Mouse (Mus musculus) CH12F3 (cell line): Measurements from ENCODE around the gene Kcnf1.

Experiments used
- in situ Hi-C: fragments of 300-500 bp; cut with MboI; formaldehyde crosslinking; loops from 2 replicates; pipeline ENCODE4 v1.14.3; 2020; ENCODE audit warnings: low sequenced_read_pairs

Gene Kcnf1

GRCm38 (mm10) chr12:17176757-17177092 is at the start of gene Kcnf1:
Gene Kcnf1, minus strand, starts transcription at chr12:17176888.
- in situ Hi-C loops: no loop called here

- in situ Hi-C loops: no loop called here
Measured at GRCm38 (mm10) chr12:17225012-17225411, 48.3 kb upstream of the Kcnf1 start.

GRCm38 (mm10) chr12:17223050-17223449 is 46.4 kb upstream of the Kcnf1 start:
- in situ Hi-C loops: no loop called here

GRCm38 (mm10) chr12:17221891-17222428 is 45.3 kb upstream of the Kcnf1 start:
- in situ Hi-C loops: no loop called here

- in situ Hi-C loops: no loop called here
Measured at GRCm38 (mm10) chr12:17220631-17221030, 43.9 kb upstream of the Kcnf1 start.

GRCm38 (mm10) chr12:17219107-17219506 is 42.4 kb upstream of the Kcnf1 start:
- in situ Hi-C loops: no loop called here

GRCm38 (mm10) chr12:17218390-17218789 is 41.7 kb upstream of the Kcnf1 start:
- in situ Hi-C loops: no loop called here

- in situ Hi-C loops: no loop called here
Measured at GRCm38 (mm10) chr12:17215751-17216150, 39.1 kb upstream of the Kcnf1 start.

GRCm38 (mm10) chr12:17202492-17203322 is 26.0 kb upstream of the Kcnf1 start:
- in situ Hi-C loops: no loop called here

- in situ Hi-C loops: no loop called here
Measured at GRCm38 (mm10) chr12:17198621-17199020, 21.9 kb upstream of the Kcnf1 start.

GRCm38 (mm10) chr12:17194140-17194539 is 17.5 kb upstream of the Kcnf1 start:
- in situ Hi-C loops: no loop called here

- in situ Hi-C loops: no loop called here
Measured at GRCm38 (mm10) chr12:17193311-17193710, 16.6 kb upstream of the Kcnf1 start.

GRCm38 (mm10) chr12:17192887-17193286 is 16.2 kb upstream of the Kcnf1 start:
- in situ Hi-C loops: no loop called here

GRCm38 (mm10) chr12:17184303-17184775 is 7.7 kb upstream of the Kcnf1 start:
- in situ Hi-C loops: no loop called here

- in situ Hi-C loops: no loop called here
Measured at GRCm38 (mm10) chr12:17183788-17184187, 7.1 kb upstream of the Kcnf1 start.

GRCm38 (mm10) chr12:17176041-17176756 is 489 bp downstream of the Kcnf1 start:
- in situ Hi-C loops: no loop called here

- in situ Hi-C loops: no loop called here
Measured at GRCm38 (mm10) chr12:17175531-17175951, 1.1 kb downstream of the Kcnf1 start.

- in situ Hi-C loops: no loop called here
Measured at GRCm38 (mm10) chr12:17175124-17175523, 1.6 kb downstream of the Kcnf1 start.

- in situ Hi-C loops: no loop called here
Measured at GRCm38 (mm10) chr12:17174134-17174893, 2.4 kb downstream of the Kcnf1 start.

- in situ Hi-C loops: no loop called here
Measured at GRCm38 (mm10) chr12:17170406-17170805, 6.3 kb downstream of the Kcnf1 start.

GRCm38 (mm10) chr12:17166116-17166515 is 10.6 kb downstream of the Kcnf1 start:
- in situ Hi-C loops: no loop called here
